Mouse (Mus musculus): ENCODE results near the gene Clec16a. TPM values are rescaled to one million over a fixed set of nuclear protein-coding genes. Genes with fewer than 3 reads are reported as not detected.

Gene Clec16a
- polyA plus RNA-seq, 1 experiment from 2014 or later: 32.5 TPM

GRCm38 (mm10) chr16:10549600-10549999 is 4.5 kb downstream of the Clec16a start:
- no peak for TF ChIP-seq CTCF (IDR thresholded peaks at IDR 0.05; ENCODE audit: low read depth)
- no peaks in the 10 kb centered on the region for H3K9me3 ChIP-seq (replicated peaks; ENCODE audit: low read length)
- H3K36me3 ChIP-seq (ENCODE audit: insufficient read depth, low read length): no peaks in the 10 kb centered on the region
- no peak overlapping the region for H3K4me2 ChIP-seq (ENCODE audit: low read length)
- H3K9ac ChIP-seq (ENCODE audit: low read depth, low read length): no peak overlapping the region
- no peaks in the 10 kb centered on the region for H3K27me3 ChIP-seq (ENCODE audit: insufficient read depth, low read length)
- ATAC-seq (replicated peaks; ENCODE audit: low FRiP score, low read depth) (no peak), DNase-seq (ENCODE audit: low spot score) (no peak)
- 62% methylated on average over 2 of the region's 2 CpGs for WGBS
- peaks cover 10% of the 10 kb centered on the region; the same call in 1 of the 2 replicates for H3K4me1 ChIP-seq (replicated peaks; ENCODE audit: insufficient read depth, low read length)
- no peak overlapping the region for H3K4me3 ChIP-seq (replicated peaks; ENCODE audit: low read depth, low read length)
- H3K27ac ChIP-seq: no peak overlapping the region

- 76% methylated on average over 4 of the region's 4 CpGs for WGBS
- ATAC-seq (replicated peaks; ENCODE audit: low FRiP score, low read depth) (no peak), DNase-seq (ENCODE audit: low spot score) (no peak)
- no peak overlapping the region for H3K27ac ChIP-seq
- H3K4me2 ChIP-seq (ENCODE audit: low read length): no peak overlapping the region
- no peak for TF ChIP-seq CTCF (IDR thresholded peaks at IDR 0.05; ENCODE audit: low read depth)
- H3K27me3 ChIP-seq (ENCODE audit: insufficient read depth, low read length): no peaks in the 10 kb centered on the region
- H3K4me1 ChIP-seq (replicated peaks; ENCODE audit: insufficient read depth, low read length): 0 out of 2 replicates have a peak, but pooled peaks cover under 1% of the 10 kb centered on the region
- H3K4me3 ChIP-seq (replicated peaks; ENCODE audit: low read depth, low read length): no peak overlapping the region
- H3K9me3 ChIP-seq (replicated peaks; ENCODE audit: low read length): no peaks in the 10 kb centered on the region
- H3K9ac ChIP-seq (ENCODE audit: low read depth, low read length): no peak overlapping the region
- H3K36me3 ChIP-seq (ENCODE audit: insufficient read depth, low read length): no peaks in the 10 kb centered on the region
These were observed 6.5 kb downstream of the Clec16a start for GRCm38 (mm10) chr16:10551592-10551991.

- no peaks in the 10 kb centered on the region for H3K36me3 ChIP-seq (ENCODE audit: insufficient read depth, low read length)
- H3K27me3 ChIP-seq (ENCODE audit: insufficient read depth, low read length): no peaks in the 10 kb centered on the region
- no peak for TF ChIP-seq CTCF (IDR thresholded peaks at IDR 0.05; ENCODE audit: low read depth)
- ATAC-seq (replicated peaks; ENCODE audit: low FRiP score, low read depth) (no peak), DNase-seq (ENCODE audit: low spot score) (no peak)
- no peaks in the 10 kb centered on the region for H3K4me1 ChIP-seq (replicated peaks; ENCODE audit: insufficient read depth, low read length)
- no peak overlapping the region for H3K9ac ChIP-seq (ENCODE audit: low read depth, low read length)
- no peaks in the 10 kb centered on the region for H3K9me3 ChIP-seq (replicated peaks; ENCODE audit: low read length)
- WGBS: 87% methylated on average over 2 of the region's 2 CpGs
- no peak overlapping the region for H3K4me2 ChIP-seq (ENCODE audit: low read length)
- no peak overlapping the region for H3K4me3 ChIP-seq (replicated peaks; ENCODE audit: low read depth, low read length)
- H3K27ac ChIP-seq: no peak overlapping the region
These were observed 8.7 kb downstream of the Clec16a start for GRCm38 (mm10) chr16:10553858-10554257.

- H3K27ac ChIP-seq: no peak overlapping the region
- H3K4me3 ChIP-seq (replicated peaks; ENCODE audit: low read depth, low read length): no peak overlapping the region
- TF ChIP-seq CTCF (IDR thresholded peaks at IDR 0.05; ENCODE audit: low read depth): no peak
- H3K9me3 ChIP-seq (replicated peaks; ENCODE audit: low read length): no peaks in the 10 kb centered on the region
- no peaks in the 10 kb centered on the region for H3K4me1 ChIP-seq (replicated peaks; ENCODE audit: insufficient read depth, low read length)
- WGBS: 83% methylated on average over 8 of the region's 8 CpGs
- H3K4me2 ChIP-seq (ENCODE audit: low read length): no peak overlapping the region
- ATAC-seq (replicated peaks; ENCODE audit: low FRiP score, low read depth) (no peak), DNase-seq (ENCODE audit: low spot score) (no peak)
- peaks cover 11% of the 10 kb centered on the region; the same call in 1 of the 2 replicates for H3K36me3 ChIP-seq (ENCODE audit: insufficient read depth, low read length)
- H3K9ac ChIP-seq (ENCODE audit: low read depth, low read length): no peak overlapping the region
- H3K27me3 ChIP-seq (ENCODE audit: insufficient read depth, low read length): no peaks in the 10 kb centered on the region
These were observed 14.9 kb downstream of the Clec16a start for GRCm38 (mm10) chr16:10559991-10560390.

GRCm38 (mm10) chr16:10565278-10565885 is 20.2 kb downstream of the Clec16a start:
- Histone ChIP-seq H3K4me2 (ENCODE audit: low read length) (no peak overlapping the region), H3K9ac (ENCODE audit: low read depth, low read length) (no peak overlapping the region), H3K9me3 (replicated peaks; ENCODE audit: low read length) (no peaks in the 10 kb centered on the region), H3K4me1 (replicated peaks; ENCODE audit: insufficient read depth, low read length) (no peaks in the 10 kb centered on the region), H3K4me3 (replicated peaks; ENCODE audit: low read depth, low read length) (no peak overlapping the region), H3K27ac (no peak overlapping the region), H3K36me3 (ENCODE audit: insufficient read depth, low read length) (peaks cover 20% of the 10 kb centered on the region; the same call in 1 of the 2 replicates), H3K27me3 (ENCODE audit: insufficient read depth, low read length) (no peaks in the 10 kb centered on the region)
- WGBS: 42% methylated on average over 4 of the region's 4 CpGs
- peak; percentile 96 for TF ChIP-seq CTCF (IDR thresholded peaks at IDR 0.05; ENCODE audit: low read depth)
- ATAC-seq (replicated peaks; ENCODE audit: low FRiP score, low read depth) (0 out of 2 replicates have a peak, but pooled peaks have one; percentile 43), DNase-seq (ENCODE audit: low spot score) (peak; percentile 89)

- no peaks in the 10 kb centered on the region for H3K9me3 ChIP-seq (replicated peaks; ENCODE audit: low read length)
- 69% methylated on average over 4 of the region's 4 CpGs for WGBS
- H3K36me3 ChIP-seq (ENCODE audit: insufficient read depth, low read length): 0 out of 2 replicates have a peak, but pooled peaks cover 14% of the 10 kb centered on the region
- H3K27me3 ChIP-seq (ENCODE audit: insufficient read depth, low read length): no peaks in the 10 kb centered on the region
- no peak overlapping the region for H3K4me3 ChIP-seq (replicated peaks; ENCODE audit: low read depth, low read length)
- TF ChIP-seq CTCF (IDR thresholded peaks at IDR 0.05; ENCODE audit: low read depth): no peak
- ATAC-seq (replicated peaks; ENCODE audit: low FRiP score, low read depth) (no peak), DNase-seq (ENCODE audit: low spot score) (no peak)
- H3K9ac ChIP-seq (ENCODE audit: low read depth, low read length): no peak overlapping the region
- H3K27ac ChIP-seq: no peak overlapping the region
- no peak overlapping the region for H3K4me2 ChIP-seq (ENCODE audit: low read length)
- no peaks in the 10 kb centered on the region for H3K4me1 ChIP-seq (replicated peaks; ENCODE audit: insufficient read depth, low read length)
These were observed 22.0 kb downstream of the Clec16a start for GRCm38 (mm10) chr16:10567153-10567552.

All from kidney, postnatal 0 days (tissue).